Mouse (Mus musculus) midbrain, embryonic 14.5 days (tissue): ENCODE data around the gene Shoc2. TPM values are rescaled to one million over a fixed set of nuclear protein-coding genes. Genes with fewer than 3 reads are reported as not detected.

Source experiments
- ATAC-seq: fragments of 200-750 bp; cut with Nextera tagmentation; 2 replicates; pipeline ENCODE4 v1.8.0; 2017; ENCODE audit warnings: moderate number of reproducible peaks, moderate library complexity; ENCODE audit not compliant: low FRiP score, low TSS enrichment
- DNase-seq: peaks from one replicate; pipeline ENCODE4 v3.0.0-alpha.2; 2015
- H3K27ac ChIP-seq: fragments of 300-500 bp; sonication (generic); replicated peaks from 2 replicates; pipeline ENCODE4 v1.5.1; 2014; ENCODE audit warnings: mild to moderate bottlenecking, low read depth, low read length, moderate library complexity
- H3K27me3 ChIP-seq: fragments of 300-500 bp; sonication (generic); 2 replicates; pipeline ENCODE4 v1.6.1; 2014; ENCODE audit warnings: low read length, control low read depth, mixed read lengths; ENCODE audit not compliant: control insufficient read depth, insufficient read depth
- H3K36me3 ChIP-seq: fragments of 300-500 bp; sonication (generic); 2 replicates; pipeline ENCODE4 v1.6.1; 2014; ENCODE audit warnings: low read length, control low read depth; ENCODE audit not compliant: control insufficient read depth, insufficient read depth
- H3K4me1 ChIP-seq: fragments of 300-500 bp; sonication (generic); 2 replicates; pipeline ENCODE4 v1.6.1; 2014; ENCODE audit warnings: mild to moderate bottlenecking, antibody characterized with exemption, low read length, control low read depth; ENCODE audit not compliant: control insufficient read depth, insufficient read depth
- H3K4me2 ChIP-seq: fragments of 300-500 bp; sonication (generic); 2 replicates; pipeline ENCODE4 v1.6.1; 2014; ENCODE audit warnings: mild to moderate bottlenecking, low read length, moderate library complexity
- H3K4me3 ChIP-seq: fragments of 300-500 bp; sonication (generic); replicated peaks from 2 replicates; pipeline ENCODE4 v1.5.1; 2014; ENCODE audit warnings: low read depth, low read length
- H3K9ac ChIP-seq: fragments of 300-500 bp; sonication (generic); replicated peaks from 2 replicates; pipeline ENCODE4 v1.6.1; 2014; ENCODE audit warnings: mild to moderate bottlenecking, low read length, moderate library complexity
- H3K9me3 ChIP-seq: fragments of 300-500 bp; sonication (generic); 2 replicates; pipeline ENCODE4 v1.6.1; 2016; ENCODE audit warnings: low read length, control low read depth, mixed read lengths; ENCODE audit not compliant: control insufficient read depth
- WGBS: fragments of 180-500 bp; shearing (Covaris S2); extraction: QIAGEN DNeasy Blood & Tissue Kit; methylation state at CpG from one replicate; pipeline ENCODE4 v1.1.7; 2014; 5-methylcytosine and 5-hydroxymethylcytosine counted together
- polyA plus RNA-seq: library from polyadenylated mRNA; unstranded; fragments of >200 nt; fragmentation: Nextera tagmentation; extraction: Ambion mirVana; gene quantifications from 2 replicates; pipeline ENCODE4 v1.2.1, GENCODE M21; 2014

Gene Shoc2
- polyA plus RNA-seq, 1 experiment from 2014 or later = 76.7 TPM

GRCm38 (mm10) chr19:54046684-54047070 lies 102.6 kb downstream of the Shoc2 start:
- ATAC-seq (no peak), DNase-seq (peak; percentile 61)
- Histone ChIP-seq H3K9me3 (no peaks in the 10 kb centered on the region), H3K4me1 (peaks cover 22% of the 10 kb centered on the region), H3K4me2 (peak overlapping the region; percentile 100), H3K36me3 (no peaks in the 10 kb centered on the region), H3K4me3 (peak overlapping the region; percentile 60), H3K27ac (no peak overlapping the region), H3K9ac (peak overlapping the region; percentile 57; the same call in 1 of the 2 replicates), H3K27me3 (peaks cover 48% of the 10 kb centered on the region)
- WGBS = under 1% methylated on average over 46 of the region's 46 CpGs

GRCm38 (mm10) chr19:54047386-54048050 lies 103.4 kb downstream of the Shoc2 start:
- DNase-seq (peak; percentile 56), ATAC-seq (no peak)
- no peaks in the 10 kb centered on the region for H3K9me3 ChIP-seq
- H3K27ac ChIP-seq = no peak overlapping the region
- peak overlapping the region; percentile 100 for H3K4me2 ChIP-seq
- H3K4me1 ChIP-seq = peaks cover 22% of the 10 kb centered on the region
- under 1% methylated on average over 27 of the region's 27 CpGs for WGBS
- H3K27me3 ChIP-seq = peaks cover 48% of the 10 kb centered on the region
- H3K9ac ChIP-seq = peak overlapping the region; percentile 57; the same call in 1 of the 2 replicates
- H3K4me3 ChIP-seq = peak overlapping the region; percentile 60
- no peaks in the 10 kb centered on the region for H3K36me3 ChIP-seq

DNA sequence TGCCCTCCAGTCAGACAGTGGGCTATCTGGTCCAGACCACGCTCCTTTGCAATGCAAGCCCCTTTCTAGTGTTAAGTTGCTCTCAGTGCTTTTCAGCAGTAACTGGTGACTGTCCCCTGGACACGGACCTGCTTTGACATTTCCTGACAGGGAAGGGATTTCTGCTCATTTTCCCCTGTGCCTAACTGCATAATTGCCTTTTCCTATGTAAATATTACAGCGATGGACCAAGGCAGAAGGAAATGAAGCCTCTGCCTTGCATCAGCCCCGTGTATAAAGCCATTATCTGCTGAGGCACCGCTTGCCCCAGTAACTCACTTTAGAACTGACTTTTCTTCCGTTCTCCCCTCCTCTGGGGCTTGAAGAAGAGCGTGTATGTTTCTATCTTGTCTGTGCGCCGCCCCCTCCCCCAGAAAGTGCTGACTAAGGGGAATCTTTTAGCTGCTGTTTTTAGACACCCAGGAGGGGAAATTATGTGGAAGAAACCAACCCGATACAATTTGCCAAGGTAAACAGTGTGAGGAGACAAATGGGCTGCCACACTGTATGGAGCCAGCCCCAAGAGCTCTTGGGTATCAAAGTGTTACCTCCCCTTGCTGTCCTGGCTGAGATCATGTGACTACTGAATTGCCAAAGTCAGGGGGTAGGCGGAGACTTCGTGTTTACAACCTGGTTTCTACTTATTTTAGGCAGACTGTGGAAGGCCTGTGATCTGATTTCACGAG lies 104.2 kb downstream of the Shoc2 start:
- Histone ChIP-seq H3K9ac (no peak overlapping the region), H3K4me3 (peak overlapping the region; percentile 60; the same call in 1 of the 2 replicates), H3K4me1 (peaks cover 22% of the 10 kb centered on the region), H3K9me3 (no peaks in the 10 kb centered on the region), H3K36me3 (no peaks in the 10 kb centered on the region), H3K27ac (no peak overlapping the region), H3K4me2 (peak overlapping the region; percentile 100), H3K27me3 (peaks cover 48% of the 10 kb centered on the region)
- peak; percentile 23 for DNase-seq
- no peak for ATAC-seq
- 13% methylated on average over 13 of the region's 13 CpGs for WGBS

DNA sequence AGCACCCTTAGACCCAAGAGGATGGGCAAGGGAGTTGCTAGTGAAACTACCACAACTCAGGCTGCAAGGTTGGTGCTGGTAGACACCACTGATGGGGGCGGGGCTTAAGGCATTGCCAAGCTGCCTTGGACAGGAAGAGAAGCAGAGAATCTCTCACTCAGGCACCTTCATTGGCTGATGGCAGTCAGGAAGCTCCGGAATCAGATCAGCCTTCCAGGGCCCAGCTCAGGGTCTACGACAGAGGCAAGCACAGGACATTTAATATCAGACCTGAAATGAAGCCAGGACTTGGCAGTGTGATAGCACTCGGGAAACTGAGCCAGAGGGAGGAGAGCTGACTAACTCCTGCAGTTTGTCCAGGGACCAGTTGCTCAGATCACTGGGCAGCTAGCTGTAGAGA lies 107.5 kb downstream of the Shoc2 start:
- peaks cover 13% of the 10 kb centered on the region for H3K4me1 ChIP-seq
- H3K4me2 ChIP-seq = no peak overlapping the region
- no peaks in the 10 kb centered on the region for H3K36me3 ChIP-seq
- DNase-seq (no peak), ATAC-seq (no peak)
- H3K4me3 ChIP-seq = no peak overlapping the region
- H3K9me3 ChIP-seq = no peaks in the 10 kb centered on the region
- H3K27me3 ChIP-seq = peaks cover 33% of the 10 kb centered on the region
- 74% methylated on average over 4 of the region's 4 CpGs for WGBS
- no peak overlapping the region for H3K9ac ChIP-seq
- H3K27ac ChIP-seq = no peak overlapping the region

DNA sequence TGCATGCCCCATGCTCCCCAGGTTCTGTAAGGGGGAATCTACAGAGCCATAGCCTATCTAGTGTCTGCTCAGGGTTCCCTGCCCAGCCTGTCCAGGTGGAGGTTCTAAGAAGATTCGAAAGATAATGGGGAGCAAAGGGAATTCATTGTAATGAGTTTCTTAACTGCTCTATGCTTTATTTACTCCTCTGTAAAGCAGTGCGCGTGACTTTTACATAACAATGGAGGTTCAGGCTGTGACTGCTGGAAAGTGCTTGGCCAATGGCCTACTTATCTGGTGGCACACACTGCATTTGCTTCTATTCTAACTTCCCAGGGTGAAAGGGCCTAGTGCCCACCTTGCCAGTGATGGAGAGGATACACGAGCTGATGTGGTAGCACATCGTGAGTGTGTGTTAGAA lies 111.7 kb downstream of the Shoc2 start:
- no peak for ATAC-seq
- Histone ChIP-seq H3K4me1 (no peaks in the 10 kb centered on the region), H3K4me3 (no peak overlapping the region), H3K36me3 (no peaks in the 10 kb centered on the region), H3K27ac (no peak overlapping the region), H3K9me3 (no peaks in the 10 kb centered on the region), H3K27me3 (no peaks in the 10 kb centered on the region), H3K4me2 (no peak overlapping the region), H3K9ac (no peak overlapping the region)
- 41% methylated on average over 5 of the region's 5 CpGs for WGBS
- no peak for DNase-seq

DNA sequence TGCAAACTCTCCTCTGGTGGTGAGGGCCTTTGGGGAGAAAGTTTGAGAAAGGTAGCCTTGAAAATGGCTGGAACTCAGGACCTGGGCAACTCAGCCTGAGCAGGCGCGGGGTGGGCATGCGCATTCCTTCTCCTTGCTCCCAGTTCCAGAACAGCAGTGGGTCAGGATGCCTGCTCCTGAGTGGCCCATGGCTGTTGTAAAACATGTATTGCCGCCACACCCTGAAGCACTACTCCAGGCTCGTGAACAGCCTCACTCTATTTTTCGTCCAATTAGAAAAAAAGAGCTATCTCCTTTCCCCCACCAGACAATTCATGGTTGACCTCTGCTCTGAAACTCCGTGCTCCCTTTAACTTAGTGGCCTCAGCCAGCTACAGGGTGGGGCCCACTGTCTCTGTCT lies 124.3 kb downstream of the Shoc2 start:
- Histone ChIP-seq H3K9me3 (no peaks in the 10 kb centered on the region), H3K9ac (no peak overlapping the region), H3K4me1 (no peaks in the 10 kb centered on the region), H3K4me2 (no peak overlapping the region), H3K27me3 (no peaks in the 10 kb centered on the region), H3K4me3 (no peak overlapping the region), H3K27ac (no peak overlapping the region), H3K36me3 (no peaks in the 10 kb centered on the region)
- ATAC-seq (no peak), DNase-seq (no peak)
- WGBS = 89% methylated on average over 7 of the region's 7 CpGs

- Histone ChIP-seq H3K9me3 (no peaks in the 10 kb centered on the region), H3K27me3 (no peaks in the 10 kb centered on the region), H3K27ac (no peak overlapping the region), H3K4me1 (no peaks in the 10 kb centered on the region), H3K4me3 (no peak overlapping the region), H3K4me2 (no peak overlapping the region), H3K36me3 (no peaks in the 10 kb centered on the region), H3K9ac (no peak overlapping the region)
- 90% methylated on average over 5 of the region's 5 CpGs for WGBS
- ATAC-seq (no peak), DNase-seq (no peak)
These were observed 126.4 kb downstream of the Shoc2 start for GRCm38 (mm10) chr19:54070521-54070920.

DNA sequence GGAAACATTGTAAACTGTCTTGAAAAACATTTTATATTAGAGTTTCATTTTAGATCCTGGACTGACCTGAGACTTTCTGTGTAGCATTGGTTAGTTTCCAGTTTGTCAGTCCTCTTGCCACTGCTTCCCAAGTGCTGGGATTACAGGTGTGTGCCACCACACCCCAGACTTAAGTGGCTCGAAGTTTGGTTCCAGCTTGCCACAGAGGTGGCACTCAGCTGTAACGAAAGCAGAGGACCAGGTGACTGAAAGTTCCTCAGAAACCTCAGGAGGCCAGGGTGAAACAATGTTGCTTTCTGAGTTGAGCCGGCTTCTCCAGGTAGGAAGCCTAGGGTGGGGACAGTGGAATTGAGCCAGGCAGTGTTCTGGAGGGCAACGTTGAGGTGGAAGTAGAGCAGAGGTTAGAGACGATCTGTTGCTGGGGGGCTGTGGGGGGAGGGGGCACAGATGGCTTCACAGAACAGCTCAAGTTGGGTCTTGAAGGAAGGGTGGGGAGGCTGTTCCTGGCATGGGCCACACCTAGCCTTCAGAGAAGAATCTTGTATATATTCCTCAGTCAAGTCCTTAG lies 128.2 kb downstream of the Shoc2 start:
- no peaks in the 10 kb centered on the region for H3K27me3 ChIP-seq

More for the DNA sequence above, 128.2 kb downstream of the Shoc2 start:
- H3K4me2 ChIP-seq = no peak overlapping the region
- no peak for DNase-seq
- no peak overlapping the region for H3K4me3 ChIP-seq
- H3K4me1 ChIP-seq = no peaks in the 10 kb centered on the region
- ATAC-seq = no peak
- no peak overlapping the region for H3K27ac ChIP-seq
- no peak overlapping the region for H3K9ac ChIP-seq
- WGBS = 85% methylated on average over 5 of the region's 5 CpGs
- H3K36me3 ChIP-seq = no peaks in the 10 kb centered on the region
- no peaks in the 10 kb centered on the region for H3K9me3 ChIP-seq
